Mouse (Mus musculus) heart, postnatal 0 days (tissue): ENCODE data around the gene Klhl18. TPM values are rescaled to one million over a fixed set of nuclear protein-coding genes. Genes with fewer than 3 reads are reported as not detected.

Experiments
- ATAC-seq: fragments of 200-750 bp; cut with Nextera tagmentation; 2 replicates; pipeline ENCODE4 v1.8.0; 2017; ENCODE audit warnings: low read depth, moderate number of reproducible peaks, moderate library complexity; ENCODE audit not compliant: insufficient read depth
- DNase-seq: peaks from one replicate; pipeline ENCODE4 v3.0.0-alpha.2; 2016; ENCODE audit warnings: low spot score
- H3K27ac ChIP-seq: fragments of 300-500 bp; sonication (generic); 2 replicates; pipeline ENCODE4 v1.5.1; 2014; ENCODE audit warnings: low read depth, mild to moderate bottlenecking
- H3K27me3 ChIP-seq: fragments of 300-500 bp; sonication (generic); 2 replicates; pipeline ENCODE4 v1.6.1; 2014; ENCODE audit warnings: low read length, mixed read lengths; ENCODE audit not compliant: control insufficient read depth, insufficient read depth
- H3K36me3 ChIP-seq: fragments of 300-500 bp; sonication (generic); replicated peaks from 2 replicates; pipeline ENCODE4 v1.6.1; 2014; ENCODE audit warnings: low read length, mixed read lengths; ENCODE audit not compliant: control insufficient read depth, insufficient read depth
- H3K4me1 ChIP-seq: fragments of 300-500 bp; sonication (generic); 2 replicates; pipeline ENCODE4 v1.6.1; 2014; ENCODE audit warnings: antibody characterized with exemption; ENCODE audit not compliant: control insufficient read depth, insufficient read depth
- H3K4me2 ChIP-seq: fragments of 300-500 bp; sonication (generic); 2 replicates; pipeline ENCODE4 v1.6.1; 2014; ENCODE audit warnings: low read depth, mild to moderate bottlenecking, low read length, moderate library complexity
- H3K4me3 ChIP-seq: fragments of 300-500 bp; sonication (generic); 2 replicates; pipeline ENCODE4 v1.5.1; 2014; ENCODE audit warnings: low read depth, low read length
- H3K9ac ChIP-seq: fragments of 300-500 bp; sonication (generic); replicated peaks from 2 replicates; pipeline ENCODE4 v1.6.1; 2014; ENCODE audit warnings: low read depth, low read length, mixed read lengths
- H3K9me3 ChIP-seq: fragments of 300-500 bp; sonication (generic); replicated peaks from 2 replicates; pipeline ENCODE4 v1.6.1; 2016; ENCODE audit warnings: low read length; ENCODE audit not compliant: control insufficient read depth
- CTCF ChIP-seq: IDR thresholded peaks from 2 replicates; pipeline ENCODE4 v1.5.1; 2016; ENCODE audit warnings: antibody characterized with exemption, control low read depth, low read depth
- EP300 ChIP-seq: IDR thresholded peaks from 2 replicates; pipeline ENCODE4 v1.6.1; 2016; ENCODE audit warnings: antibody characterized with exemption, low read depth
- WGBS: fragments of 180-500 bp; shearing (Covaris S2); extraction: QIAGEN DNeasy Blood & Tissue Kit; methylation state at CpG from one replicate; pipeline ENCODE4 v1.1.7; 2014; 5-methylcytosine and 5-hydroxymethylcytosine counted together
- polyA plus RNA-seq: library from polyadenylated mRNA; unstranded; fragments of >200 nt; fragmentation: Nextera tagmentation; extraction: Ambion mirVana; gene quantifications from 2 replicates; pipeline ENCODE4 v1.2.1, GENCODE M21; 2015
- total RNA-seq: library from RNA; depleted of rRNA; stranded (reverse); fragments of >200 nt; gene quantifications from 2 replicates; pipeline ENCODE4 v1.2.3, GENCODE M21; 2014; ENCODE audit warnings: low replicate concordance

Gene Klhl18
- total and polyA plus RNA-seq, 2 experiments from 2014 or later = 4.3 to 6.6 TPM

DNA sequence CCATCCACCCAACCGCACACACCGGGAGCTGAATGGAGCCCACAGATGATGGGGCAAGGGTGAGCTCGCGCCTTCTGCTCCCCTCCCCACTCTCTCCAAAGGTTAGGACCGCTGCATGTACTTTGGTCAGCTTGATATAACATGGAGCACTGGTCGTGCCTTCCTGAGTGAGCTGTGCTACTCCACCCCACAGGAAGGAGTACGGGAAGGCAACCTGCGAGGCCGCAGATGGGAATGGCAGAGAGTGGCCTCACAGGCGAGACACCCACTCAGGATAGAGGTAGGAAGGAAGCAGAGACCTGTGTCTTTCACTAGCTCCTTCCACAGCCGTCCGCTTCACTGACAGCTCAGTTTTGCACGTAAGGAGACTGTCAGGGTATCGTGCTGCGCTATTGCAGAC is 28.1 kb downstream of the Klhl18 start:
- H3K4me3 ChIP-seq = no peak overlapping the region
- peaks cover 9% of the 10 kb centered on the region; the same call in 1 of the 2 replicates for H3K36me3 ChIP-seq
- H3K27ac ChIP-seq = no peak overlapping the region
- WGBS = 73% methylated on average over 15 of the region's 15 CpGs
- H3K4me2 ChIP-seq = no peak overlapping the region
- no peak for ATAC-seq
- H3K9ac ChIP-seq = no peak overlapping the region
- no peaks in the 10 kb centered on the region for H3K4me1 ChIP-seq
- no peaks in the 10 kb centered on the region for H3K27me3 ChIP-seq
- no peak for DNase-seq
- H3K9me3 ChIP-seq = no peaks in the 10 kb centered on the region
- TF ChIP-seq CTCF (no peak), EP300 (no peak)

DNA sequence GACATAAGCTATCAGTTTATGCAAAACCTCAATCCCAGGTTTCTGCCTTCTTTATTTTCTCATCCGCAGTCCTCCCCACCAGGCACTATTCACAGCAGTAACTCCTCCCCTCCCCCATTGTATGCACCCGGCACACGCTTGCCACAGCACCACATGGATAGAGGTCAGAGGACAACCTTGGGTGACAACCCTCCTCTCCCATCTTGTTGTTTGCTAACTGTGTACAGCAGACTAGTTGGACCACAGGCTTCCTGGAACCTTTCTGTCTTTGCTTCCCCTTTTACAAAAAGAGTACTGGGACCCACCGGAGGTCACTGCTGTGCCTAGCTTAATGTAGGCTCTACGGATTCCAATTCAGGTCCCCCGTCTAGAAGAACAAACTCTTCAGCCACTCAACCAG is 35.9 kb downstream of the Klhl18 start:
- no peak for DNase-seq
- H3K4me2 ChIP-seq = no peak overlapping the region
- peaks cover 36% of the 10 kb centered on the region; the same call in 1 of the 2 replicates for H3K36me3 ChIP-seq

DNA sequence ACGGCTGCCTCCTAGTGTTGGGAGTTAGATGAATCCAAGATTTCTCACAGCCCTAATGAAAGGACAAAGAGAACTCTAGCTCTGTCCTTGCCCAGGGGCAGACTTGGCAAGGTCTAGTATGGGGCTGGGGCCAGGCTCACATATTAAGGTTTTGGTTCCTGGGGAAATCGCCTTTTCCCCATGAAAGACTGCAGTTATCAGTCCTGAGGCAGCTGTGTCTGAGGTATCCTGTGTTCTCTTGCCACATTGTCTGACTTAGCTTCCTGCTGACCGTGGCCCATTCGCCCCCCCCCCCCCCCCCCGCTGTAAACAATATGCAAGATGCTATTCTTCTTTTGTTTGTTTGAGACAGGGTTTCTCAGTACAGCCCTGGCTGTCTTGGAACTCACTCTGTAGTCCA is 36.4 kb downstream of the Klhl18 start:
- 66% methylated on average over 3 of the region's 5 CpGs for WGBS
- H3K4me3 ChIP-seq = no peak overlapping the region
- H3K9ac ChIP-seq = no peak overlapping the region
- no peak overlapping the region for H3K27ac ChIP-seq
- no peaks in the 10 kb centered on the region for H3K27me3 ChIP-seq
- 0 out of 2 replicates have a peak, but pooled peaks have one; percentile 24 for ATAC-seq
- peaks cover 41% of the 10 kb centered on the region; the same call in 1 of the 2 replicates for H3K36me3 ChIP-seq
- no peak overlapping the region for H3K4me2 ChIP-seq
- H3K4me1 ChIP-seq = no peaks in the 10 kb centered on the region
- no peak for DNase-seq
- no peak for TF ChIP-seq EP300
- no peak; the same call in 1 of the 2 replicates for TF ChIP-seq CTCF
- H3K9me3 ChIP-seq = no peaks in the 10 kb centered on the region

More for the DNA sequence above, 35.9 kb downstream of the Klhl18 start:
- ATAC-seq = no peak
- Histone ChIP-seq H3K4me3 (no peak overlapping the region), H3K27ac (no peak overlapping the region), H3K4me1 (no peaks in the 10 kb centered on the region), H3K9ac (no peak overlapping the region), H3K9me3 (no peaks in the 10 kb centered on the region), H3K27me3 (no peaks in the 10 kb centered on the region)
- WGBS = 90% methylated on average over 6 of the region's 6 CpGs
- no peak for TF ChIP-seq CTCF
- TF ChIP-seq EP300 = no peak

DNA sequence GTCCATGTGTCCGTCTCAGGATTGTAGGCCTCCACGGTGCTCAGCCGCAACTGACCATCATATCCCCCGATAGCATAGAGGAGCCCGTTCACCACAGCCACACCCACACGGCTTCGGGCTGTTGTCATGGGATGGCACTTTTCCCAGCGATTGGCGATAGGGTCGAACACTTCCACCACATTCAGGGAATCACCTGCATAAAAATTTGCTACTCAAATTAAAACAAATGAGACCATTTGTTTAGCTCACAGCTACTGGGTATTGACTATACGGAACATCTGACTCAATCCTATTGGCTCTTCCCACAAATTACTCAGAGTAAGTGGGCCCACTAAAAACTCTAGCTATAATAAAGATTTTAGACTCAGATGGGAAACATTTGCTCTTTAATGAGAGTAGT is 40.5 kb downstream of the Klhl18 start:
- no peaks in the 10 kb centered on the region for H3K27me3 ChIP-seq
- H3K9me3 ChIP-seq = no peaks in the 10 kb centered on the region
- no peak overlapping the region for H3K4me3 ChIP-seq
- H3K4me2 ChIP-seq = no peak overlapping the region
- 94% methylated on average over 11 of the region's 11 CpGs for WGBS
- no peak overlapping the region for H3K27ac ChIP-seq
- no peak overlapping the region for H3K9ac ChIP-seq
- no peaks in the 10 kb centered on the region for H3K4me1 ChIP-seq
- H3K36me3 ChIP-seq = peaks cover 66% of the 10 kb centered on the region
- no peak for ATAC-seq
- TF ChIP-seq EP300 (no peak), CTCF (no peak)
- DNase-seq = no peak

DNA sequence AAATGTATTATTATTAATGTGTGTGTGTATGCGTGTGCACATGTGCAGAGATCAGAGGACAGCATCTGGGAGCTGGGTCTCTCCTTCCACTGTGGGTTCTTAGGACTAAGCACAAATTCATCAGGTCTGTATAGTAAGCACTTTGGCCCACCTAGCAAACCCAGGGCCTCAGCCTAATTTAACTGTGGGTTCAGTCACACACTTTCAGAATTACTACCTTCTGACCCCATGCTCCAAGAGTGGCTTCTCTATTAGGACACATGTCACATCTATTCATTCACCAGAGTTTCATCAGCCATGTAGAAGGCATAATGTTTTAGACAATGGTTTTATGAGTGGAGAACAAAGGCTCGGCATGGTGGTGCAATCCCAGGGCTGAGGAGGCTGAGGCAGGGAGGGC is 43.4 kb downstream of the Klhl18 start:
- DNase-seq = no peak
- no peak overlapping the region for H3K4me3 ChIP-seq
- no peak for ATAC-seq
- H3K9me3 ChIP-seq = no peaks in the 10 kb centered on the region
- 98% methylated on average over 2 of the region's 2 CpGs for WGBS
- H3K27ac ChIP-seq = no peak overlapping the region
- H3K36me3 ChIP-seq = peaks cover 74% of the 10 kb centered on the region
- TF ChIP-seq CTCF = no peak
- TF ChIP-seq EP300 = no peak
- no peak overlapping the region for H3K4me2 ChIP-seq
- no peak overlapping the region for H3K9ac ChIP-seq
- no peaks in the 10 kb centered on the region for H3K27me3 ChIP-seq
- no peaks in the 10 kb centered on the region for H3K4me1 ChIP-seq

DNA sequence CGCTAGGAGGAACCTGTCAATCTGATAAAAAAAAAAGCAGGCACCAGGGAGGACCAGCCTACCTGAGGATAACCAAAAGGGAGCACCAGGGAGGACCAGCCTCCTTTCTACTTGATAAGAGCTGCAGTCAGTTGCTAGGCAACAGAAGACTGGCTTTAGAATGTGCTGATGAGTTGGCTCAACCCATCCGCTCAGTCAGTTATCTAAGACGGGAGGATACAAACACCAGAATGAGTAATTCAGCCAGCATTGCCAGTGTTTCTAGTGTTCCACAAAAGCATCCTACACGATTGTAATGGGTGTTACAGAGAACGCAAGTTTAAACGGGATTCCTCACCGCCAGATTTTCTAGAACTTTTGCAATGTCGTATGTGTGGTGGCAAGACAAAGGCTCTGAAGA is 45.3 kb downstream of the Klhl18 start:
- no peak for TF ChIP-seq CTCF
- no peak for TF ChIP-seq EP300
- no peaks in the 10 kb centered on the region for H3K9me3 ChIP-seq
- H3K36me3 ChIP-seq = peaks cover 74% of the 10 kb centered on the region
- DNase-seq (no peak), ATAC-seq (no peak)
- H3K9ac ChIP-seq = no peak overlapping the region
- no peak overlapping the region for H3K27ac ChIP-seq
- WGBS = 68% methylated on average over 8 of the region's 8 CpGs
- H3K4me3 ChIP-seq = no peak overlapping the region
- H3K4me2 ChIP-seq = no peak overlapping the region
- no peaks in the 10 kb centered on the region for H3K4me1 ChIP-seq
- no peaks in the 10 kb centered on the region for H3K27me3 ChIP-seq
